Mouse (Mus musculus): ENCODE data around the gene Rdh7.

DNA sequence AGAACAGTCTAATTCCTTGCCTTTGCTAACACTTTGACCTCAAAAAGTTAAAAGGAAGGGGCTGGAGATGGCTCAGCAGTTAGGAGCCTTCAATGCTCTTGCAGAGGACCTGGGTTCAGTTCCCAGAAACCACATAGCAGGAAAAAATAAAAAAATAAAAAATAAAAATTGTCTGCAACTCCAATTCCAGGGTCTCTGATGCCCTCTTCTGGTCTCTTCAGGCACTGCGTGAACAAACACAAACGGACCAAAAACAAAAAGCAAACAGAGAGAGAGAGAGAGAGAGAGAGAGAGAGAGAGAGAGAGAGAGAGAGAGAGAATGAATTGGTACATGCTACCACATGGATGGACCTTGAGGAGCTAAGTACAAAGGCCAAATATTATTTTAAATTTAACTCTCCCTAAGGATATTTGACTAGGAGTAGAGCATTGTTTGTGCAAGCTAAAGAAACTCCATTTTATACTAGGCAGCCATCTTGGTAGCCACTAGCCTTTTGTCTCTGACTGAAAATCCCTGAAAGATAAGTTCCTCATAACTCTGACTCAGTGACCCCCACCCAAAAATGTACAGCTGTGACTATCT, 48.9 kb upstream of the Rdh7 start:
- no peak for TF ChIP-seq GATA1 (IDR thresholded peaks at IDR 0.05; ENCODE audit: borderline replicate concordance, low read length)
- no peak for TF ChIP-seq FLI1 (IDR thresholded peaks at IDR 0.05; ENCODE audit: low read length)
